Mouse (Mus musculus) embryonic facial prominence, embryonic 15.5 days (tissue): ENCODE data around the gene Stradb. TPM values are rescaled to one million over a fixed set of nuclear protein-coding genes. Genes with fewer than 3 reads are reported as not detected.

Experiments
- ATAC-seq: fragments of 200-750 bp; cut with Nextera tagmentation; 2 replicates; pipeline ENCODE4 v1.8.0; 2017; ENCODE audit warnings: low read depth, moderate TSS enrichment; ENCODE audit not compliant: insufficient number of reproducible peaks, low FRiP score, low TSS enrichment
- H3K27ac ChIP-seq: fragments of 300-500 bp; sonication (generic); replicated peaks from 2 replicates; pipeline ENCODE4 v1.5.1; 2015; ENCODE audit warnings: mild to moderate bottlenecking, inconsistent platforms
- H3K27me3 ChIP-seq: fragments of 300-500 bp; sonication (generic); 2 replicates; pipeline ENCODE4 v1.6.1; 2015; ENCODE audit warnings: inconsistent platforms
- H3K36me3 ChIP-seq: fragments of 300-500 bp; sonication (generic); 2 replicates; pipeline ENCODE4 v1.6.1; 2015; ENCODE audit warnings: mild to moderate bottlenecking, inconsistent platforms
- H3K4me1 ChIP-seq: fragments of 300-500 bp; sonication (generic); 2 replicates; pipeline ENCODE4 v1.6.1; 2015; ENCODE audit warnings: inconsistent platforms
- H3K4me2 ChIP-seq: fragments of 300-500 bp; sonication (generic); replicated peaks from 2 replicates; pipeline ENCODE4 v1.6.1; 2015; ENCODE audit warnings: mild to moderate bottlenecking, inconsistent platforms
- H3K4me3 ChIP-seq: fragments of 300-500 bp; sonication (generic); replicated peaks from 2 replicates; pipeline ENCODE4 v1.5.1; 2015; ENCODE audit warnings: mild to moderate bottlenecking, inconsistent platforms
- H3K9ac ChIP-seq: fragments of 300-500 bp; sonication (generic); 2 replicates; pipeline ENCODE4 v1.6.1; 2015; ENCODE audit warnings: inconsistent platforms
- H3K9me3 ChIP-seq: fragments of 300-500 bp; sonication (generic); replicated peaks from 2 replicates; pipeline ENCODE4 v1.6.1; 2016; ENCODE audit warnings: inconsistent platforms
- WGBS: fragments of 180-500 bp; shearing (Covaris S2); methylation state at CpG from one replicate; pipeline ENCODE4 v1.1.7; 2015; 5-methylcytosine and 5-hydroxymethylcytosine counted together
- polyA plus RNA-seq: library from polyadenylated mRNA; unstranded; fragments of >200 nt; fragmentation: Nextera tagmentation; extraction: Ambion mirVana; gene quantifications from 2 replicates; pipeline ENCODE4 v1.2.1, GENCODE M21; 2015

Stradb gene
- 23.6 and 26.0 TPM in 2 replicates for polyA plus RNA-seq

GRCm38 (mm10) chr1:58973366-58974221, at the start of gene Stradb, which contains the start of gene Trak2:
TSS of gene Stradb (plus strand) at chr1:58973522.
TSS of gene Trak2 (minus strand) at chr1:58973430.
- peak; percentile 96 for ATAC-seq
- H3K36me3 ChIP-seq = no peaks in the 10 kb centered on the region
- H3K4me1 ChIP-seq = peaks cover 21% of the 10 kb centered on the region
- no peaks in the 10 kb centered on the region for H3K27me3 ChIP-seq
- H3K9ac ChIP-seq = peak within 1 kb of the TSS; percentile 69
- peak within 1 kb of the TSS; percentile 82 for H3K27ac ChIP-seq
- under 1% methylated on average over 69 of the region's 69 CpGs for WGBS
- peak within 1 kb of the TSS; percentile 71 for H3K4me3 ChIP-seq
- no peaks in the 10 kb centered on the region for H3K9me3 ChIP-seq
- peak within 1 kb of the TSS; percentile 70 for H3K4me2 ChIP-seq

DNA sequence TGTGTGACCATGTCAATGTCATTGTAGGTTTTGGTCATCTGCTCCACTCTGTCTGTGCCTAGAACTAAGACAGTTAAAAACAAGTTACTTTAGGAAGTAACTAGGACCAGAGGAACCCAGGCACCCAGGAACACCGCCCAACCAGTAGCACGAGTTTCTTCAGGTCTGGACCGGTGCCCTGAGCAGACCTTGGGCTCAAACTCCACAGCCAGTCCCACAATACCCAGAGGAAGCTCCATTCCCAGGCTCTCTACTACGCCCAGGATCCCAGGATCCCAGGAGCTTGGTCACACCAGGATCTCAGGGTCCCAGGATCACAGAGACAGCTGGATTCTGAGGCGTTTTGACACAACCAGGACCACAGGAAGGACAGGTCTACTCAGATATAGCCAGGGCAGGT, 46.7 kb upstream of the Stradb start:
- ATAC-seq = no peak
- no peak overlapping the region for H3K4me3 ChIP-seq
- no peak overlapping the region for H3K4me2 ChIP-seq
- no peaks in the 10 kb centered on the region for H3K9me3 ChIP-seq
- peaks cover 14% of the 10 kb centered on the region; the same call in 1 of the 2 replicates for H3K36me3 ChIP-seq
- 95% methylated on average over 5 of the region's 5 CpGs for WGBS
- H3K27me3 ChIP-seq = no peaks in the 10 kb centered on the region
- H3K9ac ChIP-seq = no peak overlapping the region
- H3K27ac ChIP-seq = no peak overlapping the region
- no peaks in the 10 kb centered on the region for H3K4me1 ChIP-seq

GRCm38 (mm10) chr1:58936746-58937605, 36.3 kb upstream of the Stradb start:
- no peaks in the 10 kb centered on the region for H3K4me1 ChIP-seq
- no peak overlapping the region for H3K4me2 ChIP-seq
- no peaks in the 10 kb centered on the region for H3K9me3 ChIP-seq
- 92% methylated on average over 10 of the region's 10 CpGs for WGBS
- H3K27me3 ChIP-seq = no peaks in the 10 kb centered on the region
- H3K27ac ChIP-seq = no peak overlapping the region
- no peak for ATAC-seq
- H3K9ac ChIP-seq = no peak overlapping the region
- peaks cover 11% of the 10 kb centered on the region; the same call in 1 of the 2 replicates for H3K36me3 ChIP-seq
- no peak overlapping the region for H3K4me3 ChIP-seq

DNA sequence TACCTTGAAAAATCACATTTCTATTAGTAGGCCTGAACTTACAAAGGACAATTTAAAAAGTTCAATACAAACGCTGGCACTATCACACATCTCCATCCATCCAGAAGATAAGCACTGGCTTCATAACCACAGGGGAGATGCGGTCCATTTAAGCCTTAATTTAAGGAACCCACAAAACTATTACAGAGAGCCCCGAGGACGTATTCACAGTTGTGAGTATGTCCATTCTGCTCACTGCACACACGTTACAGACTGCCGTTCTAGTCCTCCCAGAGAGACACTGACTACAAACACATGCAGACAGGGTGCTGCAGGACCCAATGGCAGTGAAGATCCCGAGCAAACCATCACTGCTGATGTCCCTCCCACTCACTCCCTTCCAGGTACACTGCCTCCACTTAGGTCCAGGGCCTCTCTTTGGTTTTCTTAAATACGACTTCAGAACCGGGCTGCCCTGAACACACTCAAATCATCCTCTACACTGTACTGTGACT, 35.7 kb upstream of the Stradb start:
- Histone ChIP-seq H3K9me3 (no peaks in the 10 kb centered on the region), H3K4me3 (no peak overlapping the region), H3K9ac (no peak overlapping the region), H3K36me3 (peaks cover 11% of the 10 kb centered on the region; the same call in 1 of the 2 replicates), H3K27me3 (no peaks in the 10 kb centered on the region), H3K27ac (no peak overlapping the region), H3K4me1 (no peaks in the 10 kb centered on the region), H3K4me2 (no peak overlapping the region)
- 83% methylated on average over 9 of the region's 9 CpGs for WGBS
- no peak for ATAC-seq

GRCm38 (mm10) chr1:58945523-58945922, 27.8 kb upstream of the Stradb start:
- Histone ChIP-seq H3K27ac (no peak overlapping the region), H3K4me3 (no peak overlapping the region), H3K27me3 (no peaks in the 10 kb centered on the region), H3K9ac (no peak overlapping the region), H3K36me3 (peaks cover 20% of the 10 kb centered on the region), H3K9me3 (no peaks in the 10 kb centered on the region), H3K4me1 (peaks cover under 1% of the 10 kb centered on the region), H3K4me2 (no peak overlapping the region)
- WGBS = 95% methylated on average over 2 of the region's 2 CpGs
- no peak for ATAC-seq

- no peak overlapping the region for H3K9ac ChIP-seq
- no peak overlapping the region for H3K4me2 ChIP-seq
- no peaks in the 10 kb centered on the region for H3K27me3 ChIP-seq
- peaks cover 7% of the 10 kb centered on the region for H3K4me1 ChIP-seq
- H3K27ac ChIP-seq = no peak overlapping the region
- peaks cover 18% of the 10 kb centered on the region for H3K36me3 ChIP-seq
- ATAC-seq = no peak
- WGBS = 76% methylated on average over 7 of the region's 7 CpGs
- H3K9me3 ChIP-seq = no peaks in the 10 kb centered on the region
- no peak overlapping the region for H3K4me3 ChIP-seq
Measured at GRCm38 (mm10) chr1:58945960-58946670, 27.2 kb upstream of the Stradb start.

- Histone ChIP-seq H3K4me3 (no peak overlapping the region), H3K4me2 (no peak overlapping the region), H3K36me3 (peaks cover 18% of the 10 kb centered on the region), H3K4me1 (peaks cover 11% of the 10 kb centered on the region), H3K27me3 (no peaks in the 10 kb centered on the region), H3K9ac (no peak overlapping the region), H3K9me3 (no peaks in the 10 kb centered on the region), H3K27ac (no peak overlapping the region)
- no peak for ATAC-seq
- WGBS = 81% methylated on average over 9 of the region's 9 CpGs
Measured at GRCm38 (mm10) chr1:58946718-58947117, 26.6 kb upstream of the Stradb start.

GRCm38 (mm10) chr1:58949561-58950106, 23.7 kb upstream of the Stradb start:
- H3K36me3 ChIP-seq = peaks cover 17% of the 10 kb centered on the region
- H3K9ac ChIP-seq = no peak overlapping the region
- no peak overlapping the region for H3K27ac ChIP-seq
- no peaks in the 10 kb centered on the region for H3K27me3 ChIP-seq
- no peaks in the 10 kb centered on the region for H3K9me3 ChIP-seq
- WGBS = 84% methylated on average over 6 of the region's 6 CpGs
- peaks cover 35% of the 10 kb centered on the region for H3K4me1 ChIP-seq
- H3K4me3 ChIP-seq = no peak overlapping the region
- no peak overlapping the region for H3K4me2 ChIP-seq
- ATAC-seq = no peak

GRCm38 (mm10) chr1:58950899-58951648, 22.2 kb upstream of the Stradb start:
- Histone ChIP-seq H3K27ac (no peak overlapping the region), H3K4me1 (peaks cover 38% of the 10 kb centered on the region), H3K4me2 (no peak overlapping the region), H3K27me3 (no peaks in the 10 kb centered on the region), H3K9me3 (no peaks in the 10 kb centered on the region), H3K9ac (no peak overlapping the region), H3K36me3 (peaks cover 3% of the 10 kb centered on the region; the same call in 1 of the 2 replicates), H3K4me3 (no peak overlapping the region)
- WGBS = 12% methylated on average over 8 of the region's 8 CpGs
- ATAC-seq = peak; percentile 43; the same call in 1 of the 2 replicates

- no peaks in the 10 kb centered on the region for H3K36me3 ChIP-seq
- H3K4me2 ChIP-seq = no peak overlapping the region
- ATAC-seq = no peak
- no peak overlapping the region for H3K4me3 ChIP-seq
- peaks cover 38% of the 10 kb centered on the region for H3K4me1 ChIP-seq
- no peaks in the 10 kb centered on the region for H3K27me3 ChIP-seq
- H3K9ac ChIP-seq = no peak overlapping the region
- no peaks in the 10 kb centered on the region for H3K9me3 ChIP-seq
- WGBS = 54% methylated on average over 4 of the region's 4 CpGs
- H3K27ac ChIP-seq = no peak overlapping the region
Measured at GRCm38 (mm10) chr1:58951841-58952240, 21.5 kb upstream of the Stradb start.
